Mouse (Mus musculus) left cerebral cortex, postnatal 25 days (tissue): Measurements from ENCODE around the gene Gm8068. TPM values are rescaled to one million over a fixed set of nuclear protein-coding genes. Genes with fewer than 3 reads are reported as not detected.
"Not testable (repeated sequence)": the region's sequence is repeated elsewhere in the genome, so short reads cannot be mapped to it uniquely, and the experiment has no call there.

Experiments used
- DNase-seq, 2 experiments: peaks; one replicate each; pipeline ENCODE4 v3.0.0; 2022; ENCODE audit warnings: low spot score in 2 of 2, mixed read lengths in 1 of 2
- intact Hi-C: fragments of 180-260 bp; cut with DNase I; formaldehyde crosslinking; loops from one replicate; pipeline ENCODE4 v1.15.1; 2025
- total RNA-seq, 2 experiments: library from RNA; stranded (reverse); gene quantifications; 2 replicates each; pipeline ENCODE4 v1.2.3; 2021

Gm8068 gene
- not detected for total RNA-seq

- DNase-seq, intact Hi-C loops: not testable (repeated sequence)
These were observed at the start of gene Gm8068 for GRCm38 (mm10) chr14:41701785-41702184. TSS of gene Gm8068 (minus strand) at chr14:41701885.

- DNase-seq, intact Hi-C loops: not testable (repeated sequence)
These were observed 48.8 kb upstream of the Gm8068 start, which contains the start of gene Gm7929 for GRCm38 (mm10) chr14:41750514-41750913. TSS of gene Gm7929 (minus strand) at chr14:41750614.

GRCm38 (mm10) chr14:41723437-41723836, 21.8 kb upstream of the Gm8068 start:
- DNase-seq, intact Hi-C loops: not testable (repeated sequence)

GRCm38 (mm10) chr14:41717180-41717579, 15.5 kb upstream of the Gm8068 start:
- intact Hi-C loops, DNase-seq: not testable (repeated sequence)

- intact Hi-C loops = not testable (repeated sequence)
- DNase-seq = peak in 1 of 2 experiments; percentile 26
These were observed 53.5 kb downstream of the Gm8068 start for GRCm38 (mm10) chr14:41648176-41648575.

Other genes starting within 250 kb of the Gm8068 start
- not detected for gene Gm7954, start 248.4 kb downstream of the Gm8068 start, total RNA-seq
- gene Gm3486, start 212.4 kb downstream of the Gm8068 start, total RNA-seq = not detected
- not detected for gene Gm7970, start 146.3 kb downstream of the Gm8068 start, total RNA-seq
- under 1 TPM; 0.37 to 0.94 TPM for gene 1700049E17Rik2, start 128.7 kb downstream of the Gm8068 start, total RNA-seq
- gene Gm3072, start 77.3 kb downstream of the Gm8068 start, total RNA-seq = not detected
- gene Gm3676, start 55.4 kb downstream of the Gm8068 start, total RNA-seq = not detected
- gene Gm7929, start 48.7 kb upstream of the Gm8068 start, total RNA-seq = not detected
- gene Gm47189, start 70.6 kb upstream of the Gm8068 start, total RNA-seq = not detected
- gene Gm7980, start 205.4 kb upstream of the Gm8068 start, total RNA-seq = not detected
- not detected for gene 1700049E17Rik1, start 223.1 kb upstream of the Gm8068 start, total RNA-seq
- gene 1700024B05Rik, start 242.1 kb upstream of the Gm8068 start, total RNA-seq = not detected